Mouse (Mus musculus) CH12.LX (cell line): ENCODE results near the gene Clcn1. TPM values are rescaled to one million over a fixed set of nuclear protein-coding genes. Genes with fewer than 3 reads are reported as not detected.

Source experiments
- DNase-seq: peaks from one replicate; pipeline ENCODE4 v3.0.0-alpha.2; 2013; ENCODE audit errors: extremely low read depth
- H3K27ac ChIP-seq: 2 replicates; pipeline ENCODE4 v1.5.1; 2012; ENCODE audit warnings: low read depth, mild to moderate bottlenecking, control low read depth, moderate library complexity; ENCODE audit not compliant: insufficient read depth
- H3K27me3 ChIP-seq: replicated peaks from 2 replicates; pipeline ENCODE3; 2012; ENCODE audit warnings: inconsistent platforms
- H3K36me3 ChIP-seq, 2 experiments: replicated peaks in 1 of 2; 2 replicates each; pipeline versions ENCODE3 to v1.6.1; 2012; ENCODE audit warnings: inconsistent platforms in 1 of 2, low read length in 1 of 2, mild to moderate bottlenecking in 1 of 2, mixed read lengths in 1 of 2, moderate library complexity in 1 of 2; ENCODE audit not compliant: control insufficient read depth in 1 of 2, insufficient read depth in 1 of 2
- H3K4me1 ChIP-seq, 2 experiments: 2 replicates each; pipeline ENCODE4 v1.6.1; 2012; ENCODE audit warnings: inconsistent platforms in 1 of 2, moderate library complexity in 1 of 2; ENCODE audit not compliant: insufficient read depth in 2 of 2, control insufficient read depth in 1 of 2
- H3K4me2 ChIP-seq: 2 replicates; pipeline ENCODE4 v1.6.1; 2012; ENCODE audit warnings: low read depth, mild to moderate bottlenecking, control low read depth; ENCODE audit not compliant: poor library complexity, insufficient read depth, severe bottlenecking
- H3K4me3 ChIP-seq, 3 experiments: fragments of 150-350 bp in 1 of 3; sonication (generic) in 1 of 3; replicated peaks in 1 of 3; 2 replicates each; pipeline versions ENCODE3 to v1.5.1; 2011 to 2012; ENCODE audit warnings: low read depth in 2 of 3, low read length in 2 of 3, mild to moderate bottlenecking in 2 of 3, moderate library complexity in 2 of 3, control low read depth in 1 of 3, improper control_type of control experiment in 1 of 3, inconsistent platforms in 1 of 3, mixed read lengths in 1 of 3; ENCODE audit not compliant: poor library complexity in 1 of 3
- H3K79me2 ChIP-seq: replicated peaks from 2 replicates; pipeline ENCODE4 v1.6.1; 2012; ENCODE audit warnings: mild to moderate bottlenecking, moderate library complexity; ENCODE audit not compliant: control insufficient read depth, poor library complexity, insufficient read depth, severe bottlenecking; ENCODE audit errors: extremely low read depth
- H3K9ac ChIP-seq: 2 replicates; pipeline ENCODE4 v1.6.1; 2012; ENCODE audit warnings: low read depth, mild to moderate bottlenecking, control low read depth, moderate library complexity; ENCODE audit not compliant: insufficient read depth
- H3K9me3 ChIP-seq: replicated peaks from 2 replicates; pipeline ENCODE3; 2012; ENCODE audit warnings: low read length, inconsistent platforms, mixed read lengths
- CHD1 ChIP-seq: IDR thresholded peaks from 2 replicates; pipeline ENCODE4 v1.6.1; 2012; ENCODE audit warnings: low read depth, low read length, improper control_type of control experiment, inconsistent platforms
- CHD2 ChIP-seq: IDR thresholded peaks from 2 replicates; pipeline ENCODE4 v1.6.1; 2011; ENCODE audit warnings: low read length, improper control_type of control experiment
- E2F4 ChIP-seq: IDR thresholded peaks from 2 replicates; pipeline ENCODE4 v1.6.1; 2011; ENCODE audit warnings: low read depth, low read length, improper control_type of control experiment; ENCODE audit not compliant: insufficient replicate concordance
- ELF1 ChIP-seq: IDR thresholded peaks from 2 replicates; pipeline ENCODE4 v1.6.1; 2014; ENCODE audit warnings: low read depth, mild to moderate bottlenecking, inconsistent platforms, low read length, improper control_type of control experiment
- ETS1 ChIP-seq: conservative IDR thresholded peaks from 2 replicates; pipeline ENCODE4 v1.6.1; 2012; ENCODE audit warnings: low read depth, mild to moderate bottlenecking, inconsistent platforms, low read length, improper control_type of control experiment, moderate library complexity
- HCFC1 ChIP-seq: IDR thresholded peaks from 2 replicates; pipeline ENCODE4 v1.6.1; 2012; ENCODE audit warnings: low read depth, mild to moderate bottlenecking, inconsistent platforms, low read length, improper control_type of control experiment
- JUN ChIP-seq: IDR thresholded peaks from 2 replicates; pipeline ENCODE4 v1.6.1; 2011; ENCODE audit warnings: low read depth, mild to moderate bottlenecking, low read length, improper control_type of control experiment, moderate library complexity; ENCODE audit not compliant: insufficient read depth
- KAT2A ChIP-seq: IDR thresholded peaks from 2 replicates; pipeline ENCODE4 v1.6.1; 2012; ENCODE audit warnings: low read length, improper control_type of control experiment, inconsistent platforms; ENCODE audit not compliant: insufficient replicate concordance
- MAZ ChIP-seq: IDR thresholded peaks from 2 replicates; pipeline ENCODE4 v1.6.1; 2012; ENCODE audit warnings: low read depth, mild to moderate bottlenecking, inconsistent platforms, low read length, improper control_type of control experiment, moderate library complexity
- MXI1 ChIP-seq: IDR thresholded peaks from 2 replicates; pipeline ENCODE4 v1.6.1; 2011; ENCODE audit warnings: mild to moderate bottlenecking, low read depth, low read length, improper control_type of control experiment
- MYC ChIP-seq: IDR thresholded peaks from 2 replicates; pipeline ENCODE4 v1.6.1; 2011; ENCODE audit warnings: low read depth, mild to moderate bottlenecking, improper control_type of control experiment, low read length
- NRF1 ChIP-seq: IDR thresholded peaks from 2 replicates; pipeline ENCODE4 v1.6.1; 2014; ENCODE audit warnings: low read depth, mild to moderate bottlenecking, inconsistent platforms, low read length, improper control_type of control experiment, moderate library complexity
- PAX5 ChIP-seq: IDR thresholded peaks from 2 replicates; pipeline ENCODE4 v1.6.1; 2012; ENCODE audit warnings: low read length, inconsistent platforms, mixed read lengths
- POLR2AphosphoS2 ChIP-seq: IDR thresholded peaks from 2 replicates; pipeline ENCODE4 v1.6.1; 2011; ENCODE audit warnings: low read depth, low read length, improper control_type of control experiment
- RAD21 ChIP-seq: IDR thresholded peaks from 2 replicates; pipeline ENCODE4 v1.6.1; 2011; ENCODE audit warnings: low read depth, mild to moderate bottlenecking, low read length, improper control_type of control experiment, moderate library complexity
- RCOR1 ChIP-seq: conservative IDR thresholded peaks from 2 replicates; pipeline ENCODE4 v1.6.1; 2012; ENCODE audit warnings: low read depth, mild to moderate bottlenecking, inconsistent platforms, low read length, improper control_type of control experiment
- TCF12 ChIP-seq: IDR thresholded peaks from 2 replicates; pipeline ENCODE4 v1.6.1; 2014; ENCODE audit warnings: low read depth, mild to moderate bottlenecking, inconsistent platforms, low read length, improper control_type of control experiment
- UBTF ChIP-seq: IDR thresholded peaks from 2 replicates; pipeline ENCODE4 v1.6.1; 2012; ENCODE audit warnings: low read depth, mild to moderate bottlenecking, inconsistent platforms, low read length, improper control_type of control experiment, moderate library complexity
- ZKSCAN1 ChIP-seq: IDR thresholded peaks from 2 replicates; pipeline ENCODE4 v1.6.1; 2012; ENCODE audit warnings: low read depth, inconsistent platforms, low read length, improper control_type of control experiment, borderline replicate concordance
- dilution Hi-C: fragments of 300-500 bp; cut with MboI; formaldehyde crosslinking; loops from 2 replicates; pipeline ENCODE4 v1.14.3; 2020; ENCODE audit warnings: low sequenced_read_pairs; ENCODE audit not compliant: extremely low pct_unique_long_range_greater_than_20kb, extremely low pct_ligation_motif_present
- in situ Hi-C: fragments of 300-500 bp; cut with MboI; formaldehyde crosslinking; loops from 3 replicates; pipeline ENCODE4 v1.14.3; 2019; ENCODE audit warnings: low sequenced_read_pairs, low pct_ligation_motif_present, low pct_unique_long_range_greater_than_20kb, mixed read lengths
- polyA plus RNA-seq: library from polyadenylated mRNA; unstranded; fragments of >175 nt; gene quantifications from 2 replicates; pipeline ENCODE4 v1.2.1, GENCODE M21; 2012; ENCODE audit warnings: low read depth; ENCODE audit not compliant: insufficient read length
- total RNA-seq, 2 experiments: library from RNA; depleted of rRNA; stranded (reverse); fragments of 300-350 nt in 1 of 2; fragments of >200 nt in 1 of 2; gene quantifications; 2 replicates each; pipeline ENCODE4 v1.2.3; 2012 to 2014

Gene Clcn1
- total and polyA plus RNA-seq, 3 experiments = 0.04 to 0.50 (median 0.08) TPM

DNA sequence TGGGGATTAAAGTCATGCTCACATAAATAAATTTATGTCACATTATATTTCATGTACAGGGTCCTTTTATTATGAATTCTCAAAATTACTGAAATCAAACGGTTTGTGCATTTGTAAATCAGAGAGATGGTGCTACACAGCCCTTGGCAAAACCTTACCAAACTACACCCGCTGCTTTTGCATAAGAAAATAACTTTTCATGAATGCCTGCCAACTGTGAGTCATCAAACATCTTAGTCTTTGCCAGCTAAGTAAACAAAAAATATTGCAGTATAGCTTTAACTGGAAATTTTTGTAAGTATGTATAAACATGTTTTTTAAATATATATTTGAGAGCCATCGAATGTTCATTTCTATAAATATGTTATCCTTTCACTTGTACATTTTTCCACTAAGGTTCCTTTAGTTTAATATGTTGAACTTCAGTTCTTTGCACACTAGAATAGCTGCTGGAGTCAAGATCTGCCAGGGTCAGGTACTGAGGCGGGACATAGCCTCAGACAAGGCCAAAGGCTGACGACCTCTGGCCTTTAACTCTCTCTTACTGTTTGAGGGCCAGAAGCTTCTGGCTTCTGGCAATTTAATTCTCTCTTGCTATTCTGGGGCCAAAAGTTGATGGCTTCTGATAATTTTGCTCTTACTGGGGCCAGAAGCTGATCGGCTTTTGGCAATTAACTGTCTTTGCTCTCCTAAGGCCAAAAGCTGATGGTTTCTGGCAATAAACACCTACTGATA, 45.0 kb upstream of the Clcn1 start:
- no peak overlapping the region for H3K4me2 ChIP-seq
- TF ChIP-seq TCF12 (no peak), POLR2AphosphoS2 (no peak), UBTF (no peak), RCOR1 (no peak), KAT2A (no peak), CHD1 (no peak), CHD2 (no peak), JUN (no peak), ETS1 (no peak), E2F4 (no peak), NRF1 (no peak), RAD21 (no peak), MXI1 (no peak), HCFC1 (no peak), MAZ (no peak), ZKSCAN1 (no peak), PAX5 (no peak), ELF1 (no peak), MYC (no peak)
- TF ChIP-seq, all 38 proteins: peak for 0
- Histone ChIP-seq H3K9ac (no peak overlapping the region), H3K27ac (no peak overlapping the region), H3K36me3 (no peaks in the 10 kb centered on the region), H3K79me2 (no peaks in the 10 kb centered on the region), H3K4me3 (no peak overlapping the region), H3K4me1 (no peaks in the 10 kb centered on the region), H3K27me3 (no peaks in the 10 kb centered on the region), H3K9me3 (no peaks in the 10 kb centered on the region)
- in situ Hi-C loops (loop anchor here (25.0 kb wide), 1 partner anchor 346 kb away; the partner anchor contains the start of gene Tcaf3), dilution Hi-C loops (no loop called here)
- no peak for DNase-seq
